In genomic region chr3:21949459-21949858, GRCm38 (mm10) we compare ENCODE assay signal across 21 mouse cellular contexts.
DNase-seq lines count a peak whose midpoint lies in the region; ATAC-seq and TF ChIP-seq lines count a peak whose summit lies in the region.
"Had no signal": no experiment of that assay in that cellular context is flagged by ENCODE, and none has a peak within 500 bp of the region (broad histone marks: within the 10 kb centered on the region; RNA-seq: fewer than 3 reads in every experiment).

No protein-coding gene starts in this region.

- no peak for TF ChIP-seq POLR2A in MEL (IDR thresholded peaks at IDR 0.05; ENCODE audit: control insufficient read depth in 1 of 2, insufficient read depth in 1 of 2, low read depth in 1 of 2, low read length in 2 of 2, poor library complexity in 1 of 2)

- H3K36me3 ChIP-seq in MEL (ENCODE audit: control insufficient read depth in 1 of 2, insufficient read depth in 2 of 2, low read length in 2 of 2), result peaks cover 0 to 44% of the 10 kb centered on the region in 2 experiments; a peak in 2 of 4 replicates
- no peaks in the 10 kb centered on the region for H3K36me3 ChIP-seq in kidney, embryonic 16.5 days (ENCODE audit: insufficient read depth, low read length)
- H3K36me3 ChIP-seq: embryonic facial prominence, embryonic 15.5 days; heart, embryonic 15.5 days; neural tube, embryonic 15.5 days had no signal

- H3K4me1 ChIP-seq in MEL (ENCODE audit: control insufficient read depth in 1 of 2, insufficient read depth in 2 of 2, low read length in 2 of 2), result peaks cover 8 to 45% of the 10 kb centered on the region in 2 experiments
- H3K4me1 ChIP-seq in kidney, embryonic 16.5 days (ENCODE audit: insufficient read depth, low read length), result peaks cover 12% of the 10 kb centered on the region; the same call in 1 of the 2 replicates

- DNase-seq in heart, adult 11 months, result peak; percentile 91
- no peak for DNase-seq in heart, adult 8-10 months (ENCODE audit: low spot score)
- DNase-seq in MEL (ENCODE audit: low read depth, low spot score), result peak; percentile 35
- DNase-seq in fibroblast of lung, adult 2 months (ENCODE audit: low read depth), result peak; percentile 67
- DNase-seq in layer of hippocampus, postnatal 36 days, result no peak
- DNase-seq: cerebellum, adult 8-10 months; embryo, embryonic 11 days; gastrocnemius, adult 2 months; kidney, adult 2 months; kidney, postnatal 4 days; liver; liver, postnatal 0 days; retina, postnatal 1 day; thymus, adult 18-20 months had no signal

- 88% methylated on average over 2 of the region's 2 CpGs for WGBS in kidney, embryonic 16.5 days

- no peak for ATAC-seq in kidney, embryonic 16.5 days (ENCODE audit: low FRiP score, low TSS enrichment)
- ATAC-seq in cerebellum, adult (ENCODE audit: insufficient number of reproducible peaks, low FRiP score, low TSS enrichment), result no peak
- ATAC-seq: forebrain, embryonic 14.5 days; liver, postnatal 0 days had no signal

- no peaks in the 10 kb centered on the region for H3K27me3 ChIP-seq in MEL (ENCODE audit: control insufficient read depth in 1 of 2, insufficient read depth in 2 of 2, low read length in 2 of 2)
- H3K27me3 ChIP-seq in kidney, embryonic 16.5 days (ENCODE audit: insufficient read depth, low read length), result no peaks in the 10 kb centered on the region
- H3K27me3 ChIP-seq: embryonic facial prominence, embryonic 15.5 days; heart, embryonic 15.5 days; neural tube, embryonic 15.5 days had no signal

- H3K4me2 ChIP-seq in kidney, embryonic 16.5 days (replicated peaks; ENCODE audit: low read depth, low read length), result no peak overlapping the region
- H3K4me2 ChIP-seq: embryonic facial prominence, embryonic 15.5 days; heart, embryonic 15.5 days; midbrain, embryonic 11.5 days; neural tube, embryonic 15.5 days had no signal

- TF ChIP-seq CTCF in MEL (IDR thresholded peaks at IDR 0.05 in 2 of 3, conservative IDR thresholded peaks at IDR 0.05 in 1 of 3; ENCODE audit: control insufficient read depth in 1 of 3, insufficient read depth in 1 of 3, low read depth in 2 of 3, low read length in 3 of 3, poor library complexity in 1 of 3, severe bottlenecking in 1 of 3), result no peak

- no peak overlapping the region for H3K27ac ChIP-seq in MEL (ENCODE audit: control insufficient read depth, low read depth, low read length)
- H3K27ac ChIP-seq in kidney, embryonic 16.5 days (ENCODE audit: low read length), result no peak overlapping the region
- H3K27ac ChIP-seq: embryonic facial prominence, embryonic 15.5 days; gastrocnemius, adult 2 months; heart, embryonic 15.5 days; neural tube, embryonic 15.5 days had no signal

- no peak for TF ChIP-seq RAD21 in MEL (IDR thresholded peaks at IDR 0.05; ENCODE audit: low read depth, low read length)

- H3K9ac ChIP-seq in MEL (ENCODE audit: control insufficient read depth, low read depth, low read length, poor library complexity, severe bottlenecking), result no peak overlapping the region
- H3K9ac ChIP-seq in kidney, embryonic 16.5 days (replicated peaks; ENCODE audit: low read length), result no peak overlapping the region
- H3K9ac ChIP-seq: embryonic facial prominence, embryonic 15.5 days; heart, embryonic 15.5 days; liver, postnatal 0 days; neural tube, embryonic 15.5 days had no signal

- no peaks in the 10 kb centered on the region for H3K79me2 ChIP-seq in MEL (ENCODE audit: control insufficient read depth, insufficient read depth, low read length, poor library complexity)

- no peaks in the 10 kb centered on the region for H3K9me3 ChIP-seq in MEL (replicated peaks; ENCODE audit: insufficient read depth, low read length)
- no peaks in the 10 kb centered on the region for H3K9me3 ChIP-seq in kidney, embryonic 16.5 days (ENCODE audit: low read length)
- H3K9me3 ChIP-seq: embryonic facial prominence, embryonic 15.5 days; heart, embryonic 15.5 days; neural tube, embryonic 15.5 days had no signal

- H3K4me3 ChIP-seq in MEL (ENCODE audit: control insufficient read depth in 1 of 2, insufficient read depth in 1 of 2, low read depth in 2 of 2, low read length in 2 of 2), result no peak overlapping the region
- H3K4me3 ChIP-seq in kidney, embryonic 16.5 days (ENCODE audit: low read length), result no peak overlapping the region
- H3K4me3 ChIP-seq: embryonic facial prominence, embryonic 15.5 days; gastrocnemius, adult 2 months; heart, embryonic 15.5 days; neural tube, embryonic 15.5 days had no signal

- TF ChIP-seq EP300 in MEL (IDR thresholded peaks at IDR 0.05; ENCODE audit: low read depth in 1 of 2, low read length in 2 of 2), result no peak

TF ChIP-seq in MEL, 35 proteins besides CTCF, POLR2A, EP300 and RAD21:
- TF ChIP-seq ZKSCAN1 (IDR thresholded peaks at IDR 0.05; ENCODE audit: low read depth, low read length), result no peak
- no peak for TF ChIP-seq NRF1 (IDR thresholded peaks at IDR 0.05; ENCODE audit: insufficient read depth, low read depth, low read length, poor library complexity, severe bottlenecking)
- TF ChIP-seq MAX (IDR thresholded peaks at IDR 0.05; ENCODE audit: low read length), result no peak
- TF ChIP-seq MYB (IDR thresholded peaks at IDR 0.05; ENCODE audit: low read depth, low read length), result no peak
- no peak for TF ChIP-seq BHLHE40 (IDR thresholded peaks at IDR 0.05; ENCODE audit: borderline replicate concordance, low read depth, low read length)

Comparison
In these comparisons a context has a peak if more than half of its experiments do, and no peak if none do; other contexts are left out.
1. DNase-seq: peak in heart, adult 11 months (single experiment), MEL (single experiment) and fibroblast of lung, adult 2 months (single experiment); none in heart, adult 8-10 months (single experiment) and layer of hippocampus, postnatal 36 days (0 of 2).